Mouse (Mus musculus) MEL (cell line): ENCODE results near the gene Ptprf. TPM values are rescaled to one million over a fixed set of nuclear protein-coding genes. Genes with fewer than 3 reads are reported as not detected.
A peak's percentile ranks its signal among the peaks of the same experiment; 100 is the strongest.

Source experiments
- DNase-seq: peaks from one replicate; pipeline ENCODE4 v3.0.0; 2011; ENCODE audit warnings: low read depth, low spot score
- H3K27ac ChIP-seq: 2 replicates; pipeline ENCODE4 v1.5.1; 2012; ENCODE audit warnings: low read depth, mild to moderate bottlenecking, control low read depth, low read length, moderate library complexity; ENCODE audit not compliant: control insufficient read depth
- H3K27me3 ChIP-seq, 2 experiments: fragments of 150-350 bp in 1 of 2; sonication (generic) in 1 of 2; 2 replicates each; pipeline ENCODE4 v1.6.1; 2012; ENCODE audit warnings: low read length in 2 of 2, mild to moderate bottlenecking in 2 of 2, improper control_type of control experiment in 1 of 2, moderate library complexity in 1 of 2; ENCODE audit not compliant: insufficient read depth in 2 of 2, control insufficient read depth in 1 of 2
- H3K36me3 ChIP-seq, 2 experiments: 2 replicates each; pipeline ENCODE4 v1.6.1; 2012 to 2014; ENCODE audit warnings: low read length in 2 of 2, improper control_type of control experiment in 1 of 2, inconsistent platforms in 1 of 2, mild to moderate bottlenecking in 1 of 2; ENCODE audit not compliant: insufficient read depth in 2 of 2, control insufficient read depth in 1 of 2
- H3K4me1 ChIP-seq, 2 experiments: fragments of 150-350 bp in 1 of 2; sonication (generic) in 1 of 2; 2 replicates each; pipeline ENCODE4 v1.6.1; 2012; ENCODE audit warnings: low read length in 2 of 2, improper control_type of control experiment in 1 of 2, mild to moderate bottlenecking in 1 of 2; ENCODE audit not compliant: insufficient read depth in 2 of 2, control insufficient read depth in 1 of 2
- H3K4me3 ChIP-seq, 2 experiments: fragments of 150-350 bp in 1 of 2; sonication (generic) in 1 of 2; 2 replicates each; pipeline ENCODE4 v1.5.1; 2012; ENCODE audit warnings: low read depth in 2 of 2, low read length in 2 of 2, mild to moderate bottlenecking in 2 of 2, moderate library complexity in 2 of 2, control low read depth in 1 of 2, improper control_type of control experiment in 1 of 2; ENCODE audit not compliant: control insufficient read depth in 1 of 2, insufficient read depth in 1 of 2
- H3K79me2 ChIP-seq: 2 replicates; pipeline ENCODE4 v1.6.1; 2012; ENCODE audit warnings: mild to moderate bottlenecking, low read length, moderate library complexity; ENCODE audit not compliant: control insufficient read depth, poor library complexity, insufficient read depth
- H3K9ac ChIP-seq: 2 replicates; pipeline ENCODE4 v1.6.1; 2012; ENCODE audit warnings: low read depth, mild to moderate bottlenecking, control low read depth, low read length, moderate library complexity; ENCODE audit not compliant: control insufficient read depth, poor library complexity, severe bottlenecking
- H3K9me3 ChIP-seq: fragments of 150-350 bp; sonication (generic); replicated peaks from 2 replicates; pipeline ENCODE4 v1.6.1; 2012; ENCODE audit warnings: mild to moderate bottlenecking, low read length, improper control_type of control experiment, moderate library complexity; ENCODE audit not compliant: insufficient read depth
- BHLHE40 ChIP-seq: IDR thresholded peaks from 2 replicates; pipeline ENCODE4 v1.6.1; 2012; ENCODE audit warnings: low read depth, mild to moderate bottlenecking, inconsistent platforms, low read length, improper control_type of control experiment, borderline replicate concordance
- CHD1 ChIP-seq: IDR thresholded peaks from 2 replicates; pipeline ENCODE4 v1.6.1; 2012; ENCODE audit warnings: low read depth, mild to moderate bottlenecking, inconsistent platforms, low read length, improper control_type of control experiment
- CHD2 ChIP-seq: IDR thresholded peaks from 2 replicates; pipeline ENCODE4 v1.6.1; 2011; ENCODE audit warnings: low read length, improper control_type of control experiment
- E2F4 ChIP-seq: IDR thresholded peaks from 2 replicates; pipeline ENCODE4 v1.6.1; 2011; ENCODE audit warnings: low read depth, low read length, improper control_type of control experiment, borderline replicate concordance
- ELF1 ChIP-seq: IDR thresholded peaks from 2 replicates; pipeline ENCODE4 v1.6.1; 2014; ENCODE audit warnings: low read depth, mild to moderate bottlenecking, inconsistent platforms, low read length, improper control_type of control experiment, moderate library complexity
- EP300 ChIP-seq, 2 experiments: IDR thresholded peaks; 2 replicates each; pipeline ENCODE4 v1.6.1; 2011; ENCODE audit warnings: improper control_type of control experiment in 2 of 2, low read length in 2 of 2, low read depth in 1 of 2, mild to moderate bottlenecking in 1 of 2
- GABPA ChIP-seq: IDR thresholded peaks from 2 replicates; pipeline ENCODE4 v1.6.1; 2012; ENCODE audit warnings: low read depth, mild to moderate bottlenecking, inconsistent platforms, low read length, improper control_type of control experiment, moderate library complexity
- GATA1 ChIP-seq: IDR thresholded peaks from 2 replicates; pipeline ENCODE4 v1.6.1; 2011; ENCODE audit warnings: low read depth, low read length, improper control_type of control experiment
- JUND ChIP-seq: IDR thresholded peaks from 2 replicates; pipeline ENCODE4 v1.6.1; 2011; ENCODE audit warnings: low read depth, mild to moderate bottlenecking, improper control_type of control experiment, low read length
- KAT2A ChIP-seq: conservative IDR thresholded peaks from 2 replicates; pipeline ENCODE4 v1.6.1; 2012; ENCODE audit warnings: low read depth, low read length, improper control_type of control experiment, inconsistent platforms
- MAFK ChIP-seq: IDR thresholded peaks from 2 replicates; pipeline ENCODE4 v1.6.1; 2011; ENCODE audit warnings: low read depth, mild to moderate bottlenecking, low read length, improper control_type of control experiment, borderline replicate concordance
- MAX ChIP-seq: IDR thresholded peaks from 2 replicates; pipeline ENCODE4 v1.6.1; 2011; ENCODE audit warnings: low read length, improper control_type of control experiment
- MEF2A ChIP-seq: IDR thresholded peaks from 2 replicates; pipeline ENCODE4 v1.6.1; 2014; ENCODE audit warnings: low read depth, mild to moderate bottlenecking, inconsistent platforms, low read length, improper control_type of control experiment; ENCODE audit not compliant: poor library complexity, insufficient replicate concordance, severe bottlenecking; ENCODE audit errors: extremely low read depth
- MYB ChIP-seq: IDR thresholded peaks from 2 replicates; pipeline ENCODE4 v1.6.1; 2011; ENCODE audit warnings: mild to moderate bottlenecking, low read depth, low read length, improper control_type of control experiment
- NELFE ChIP-seq: IDR thresholded peaks from 2 replicates; pipeline ENCODE4 v1.6.1; 2011; ENCODE audit warnings: low read depth, low read length, improper control_type of control experiment
- POLR2AphosphoS2 ChIP-seq: IDR thresholded peaks from 2 replicates; pipeline ENCODE4 v1.6.1; 2011; ENCODE audit warnings: low read length, improper control_type of control experiment
- RAD21 ChIP-seq: IDR thresholded peaks from 2 replicates; pipeline ENCODE4 v1.6.1; 2011; ENCODE audit warnings: mild to moderate bottlenecking, low read depth, low read length, improper control_type of control experiment
- RCOR1 ChIP-seq: IDR thresholded peaks from 2 replicates; pipeline ENCODE4 v1.6.1; 2012; ENCODE audit warnings: low read depth, mild to moderate bottlenecking, inconsistent platforms, low read length, improper control_type of control experiment
- SIN3A ChIP-seq: IDR thresholded peaks from 2 replicates; pipeline ENCODE4 v1.6.1; 2012; ENCODE audit warnings: low read length, improper control_type of control experiment, inconsistent platforms
- TCF12 ChIP-seq: IDR thresholded peaks from 2 replicates; pipeline ENCODE4 v1.6.1; 2014; ENCODE audit warnings: low read depth, mild to moderate bottlenecking, inconsistent platforms, low read length, improper control_type of control experiment, moderate library complexity
- UBTF ChIP-seq: IDR thresholded peaks from 2 replicates; pipeline ENCODE4 v1.6.1; 2012; ENCODE audit warnings: low read depth, mild to moderate bottlenecking, inconsistent platforms, low read length, improper control_type of control experiment, moderate library complexity, borderline replicate concordance; ENCODE audit not compliant: insufficient read depth
- USF1 ChIP-seq: IDR thresholded peaks from 2 replicates; pipeline ENCODE4 v1.6.1; 2014; ENCODE audit warnings: low read depth, mild to moderate bottlenecking, inconsistent platforms, low read length, improper control_type of control experiment, moderate library complexity
- USF2 ChIP-seq, 2 experiments: IDR thresholded peaks; 2 replicates each; pipeline ENCODE4 v1.6.1; 2011 to 2012; ENCODE audit warnings: improper control_type of control experiment in 2 of 2, low read length in 2 of 2, borderline replicate concordance in 1 of 2, inconsistent platforms in 1 of 2, low read depth in 1 of 2, mild to moderate bottlenecking in 1 of 2; ENCODE audit not compliant: insufficient read depth in 1 of 2
- ZC3H11A ChIP-seq: IDR thresholded peaks from 2 replicates; pipeline ENCODE4 v1.6.1; 2012; ENCODE audit warnings: low read depth, mild to moderate bottlenecking, inconsistent platforms, low read length, improper control_type of control experiment
- ZKSCAN1 ChIP-seq: IDR thresholded peaks from 2 replicates; pipeline ENCODE4 v1.6.1; 2012; ENCODE audit warnings: low read depth, mild to moderate bottlenecking, inconsistent platforms, low read length, improper control_type of control experiment, moderate library complexity
- ZNF384 ChIP-seq: IDR thresholded peaks from 2 replicates; pipeline ENCODE4 v1.6.1; 2012; ENCODE audit warnings: low read depth, mild to moderate bottlenecking, inconsistent platforms, low read length, improper control_type of control experiment
- polyA plus RNA-seq, 2 experiments: library from polyadenylated mRNA; stranded (reverse) in 1 of 2; unstranded in 1 of 2; fragments of >175 nt in 1 of 2; fragments of >200 nt in 1 of 2; gene quantifications; 2 replicates each; pipeline versions ENCODE4 v1.2.1 to v1.2.4; 2012; ENCODE audit warnings: low replicate concordance in 2 of 2, low read depth in 1 of 2; ENCODE audit not compliant: insufficient read length in 2 of 2, insufficient read depth in 1 of 2, missing spikeins in 1 of 2
- total RNA-seq: library from RNA; depleted of rRNA; stranded (reverse); fragments of 300-350 nt; gene quantifications from 2 replicates; pipeline ENCODE4 v1.2.3, GENCODE M21; 2012

Ptprf gene
- total and polyA plus RNA-seq, 3 experiments: 0.04 TPM; not detected in 2

- H3K4me1 ChIP-seq: no peaks in the 10 kb centered on the region
- H3K4me3 ChIP-seq: no peak overlapping the region
- H3K9ac ChIP-seq: no peak overlapping the region
- peak; percentile 6 for DNase-seq
- H3K36me3 ChIP-seq: no peaks in the 10 kb centered on the region
- H3K79me2 ChIP-seq: no peaks in the 10 kb centered on the region
- no peak for TF ChIP-seq JUND
- TF ChIP-seq NELFE: no peak
- no peak for TF ChIP-seq SIN3A
- TF ChIP-seq TCF12: no peak
- no peak for TF ChIP-seq ZKSCAN1
- TF ChIP-seq USF1: no peak
- no peak for TF ChIP-seq CHD2
- TF ChIP-seq USF2 (IDR thresholded peaks at IDR 0.05; ENCODE audit: borderline replicate concordance in 1 of 2, insufficient read depth in 1 of 2, low read depth in 1 of 2, low read length in 2 of 2): no peak
- no peak for TF ChIP-seq CHD1
- no peak for TF ChIP-seq UBTF
- no peak for TF ChIP-seq MYB
- no peak for TF ChIP-seq RCOR1
- no peak for TF ChIP-seq ELF1
- no peak for TF ChIP-seq RAD21
- TF ChIP-seq MAX: no peak
- TF ChIP-seq ZNF384: no peak
- TF ChIP-seq MEF2A: no peak
- TF ChIP-seq KAT2A: no peak
- H3K9me3 ChIP-seq: no peaks in the 10 kb centered on the region
- H3K27me3 ChIP-seq: peaks cover 0 to 6% of the 10 kb centered on the region in 2 experiments; a peak in 2 of 4 replicates
- no peak overlapping the region for H3K27ac ChIP-seq
Observed at GRCm38 (mm10) chr4:118261291-118261690, 29.9 kb downstream of the Ptprf start.

GRCm38 (mm10) chr4:118260551-118261267 lies 30.5 kb downstream of the Ptprf start:
- Histone ChIP-seq H3K36me3 (no peaks in the 10 kb centered on the region), H3K27ac (no peak overlapping the region), H3K79me2 (no peaks in the 10 kb centered on the region), H3K9me3 (no peaks in the 10 kb centered on the region), H3K4me1 (no peaks in the 10 kb centered on the region), H3K4me3 (peak overlapping the region; percentile 35 to 56), H3K9ac (no peak overlapping the region), H3K27me3 (peaks cover 0 to 5% of the 10 kb centered on the region in 2 experiments; a peak in 2 of 4 replicates)
- DNase-seq: peak; percentile 23
- TF ChIP-seq MYB (no peak), RAD21 (no peak), GATA1 (no peak), ZKSCAN1 (no peak), MAFK (no peak), ZNF384 (no peak), JUND (no peak), ZC3H11A (no peak), EP300 (IDR thresholded peaks at IDR 0.05; ENCODE audit: low read depth in 1 of 2, low read length in 2 of 2) (no peak), POLR2AphosphoS2 (no peak), BHLHE40 (no peak), E2F4 (no peak), GABPA (no peak), SIN3A (no peak)
